Mouse (Mus musculus) heart, embryonic 15.5 days (tissue): ENCODE measurements around the gene Chrm3. TPM values are rescaled to one million over a fixed set of nuclear protein-coding genes. Genes with fewer than 3 reads are reported as not detected.

Source experiments
- ATAC-seq: fragments of 200-750 bp; cut with Nextera tagmentation; replicated peaks from 2 replicates; pipeline ENCODE4 v1.8.0; 2017; ENCODE audit warnings: low read depth, moderate TSS enrichment; ENCODE audit not compliant: insufficient number of reproducible peaks, insufficient read depth, low FRiP score
- H3K27ac ChIP-seq: fragments of 300-500 bp; sonication (generic); 2 replicates; pipeline ENCODE4 v1.5.1; 2015; ENCODE audit warnings: mild to moderate bottlenecking, inconsistent platforms
- H3K27me3 ChIP-seq: fragments of 300-500 bp; sonication (generic); 2 replicates; pipeline ENCODE4 v1.6.1; 2015; ENCODE audit warnings: inconsistent platforms
- H3K36me3 ChIP-seq: fragments of 300-500 bp; sonication (generic); 2 replicates; pipeline ENCODE4 v1.6.1; 2015; ENCODE audit warnings: mild to moderate bottlenecking, inconsistent platforms
- H3K4me1 ChIP-seq: fragments of 300-500 bp; sonication (generic); replicated peaks from 2 replicates; pipeline ENCODE4 v1.6.1; 2015; ENCODE audit warnings: inconsistent platforms
- H3K4me2 ChIP-seq: fragments of 300-500 bp; sonication (generic); 2 replicates; pipeline ENCODE4 v1.6.1; 2015; ENCODE audit warnings: inconsistent platforms, mild to moderate bottlenecking, moderate library complexity
- H3K4me3 ChIP-seq: fragments of 300-500 bp; sonication (generic); 2 replicates; pipeline ENCODE4 v1.5.1; 2015; ENCODE audit warnings: mild to moderate bottlenecking, inconsistent platforms
- H3K9ac ChIP-seq: fragments of 300-500 bp; sonication (generic); 2 replicates; pipeline ENCODE4 v1.6.1; 2015; ENCODE audit warnings: mild to moderate bottlenecking, inconsistent platforms
- H3K9me3 ChIP-seq: fragments of 300-500 bp; sonication (generic); replicated peaks from 2 replicates; pipeline ENCODE4 v1.6.1; 2016; ENCODE audit warnings: inconsistent platforms
- WGBS: fragments of 180-500 bp; shearing (Covaris S2); methylation state at CpG from one replicate; pipeline ENCODE4 v1.1.7; 2015; ENCODE audit warnings: mixed read lengths; 5-methylcytosine and 5-hydroxymethylcytosine counted together
- polyA plus RNA-seq: library from polyadenylated mRNA; unstranded; fragments of >200 nt; fragmentation: Nextera tagmentation; extraction: Ambion mirVana; gene quantifications from 2 replicates; pipeline ENCODE4 v1.2.1, GENCODE M21; 2015

The Chrm3 gene
- polyA plus RNA-seq, 1 experiment from 2014 or later: 0.52 TPM

GRCm38 (mm10) chr13:9912697-9913096 is 447.9 kb downstream of the Chrm3 start:
- no peaks in the 10 kb centered on the region for H3K9me3 ChIP-seq
- H3K36me3 ChIP-seq: no peaks in the 10 kb centered on the region
- H3K27ac ChIP-seq: no peak overlapping the region
- H3K9ac ChIP-seq: no peak overlapping the region
- no peaks in the 10 kb centered on the region for H3K27me3 ChIP-seq
- H3K4me2 ChIP-seq: no peak overlapping the region
- 81% methylated on average over 4 of the region's 4 CpGs for WGBS
- H3K4me3 ChIP-seq: no peak overlapping the region
- no peak for ATAC-seq
- H3K4me1 ChIP-seq: no peaks in the 10 kb centered on the region

- WGBS: 48% methylated on average over 2 of the region's 2 CpGs
- ATAC-seq: no peak
Measured at GRCm38 (mm10) chr13:9908707-9909106, 451.9 kb downstream of the Chrm3 start.

GRCm38 (mm10) chr13:9907202-9907601 is 453.4 kb downstream of the Chrm3 start:
- H3K36me3 ChIP-seq: no peaks in the 10 kb centered on the region
- H3K4me2 ChIP-seq: no peak overlapping the region
- no peaks in the 10 kb centered on the region for H3K9me3 ChIP-seq
- no peaks in the 10 kb centered on the region for H3K4me1 ChIP-seq
- H3K4me3 ChIP-seq: no peak overlapping the region
- peak; percentile 58; the same call in 1 of the 2 replicates for ATAC-seq
- no peak overlapping the region for H3K27ac ChIP-seq
- H3K27me3 ChIP-seq: no peaks in the 10 kb centered on the region
- WGBS: 64% methylated on average over 3 of the region's 3 CpGs
- H3K9ac ChIP-seq: no peak overlapping the region

More at GRCm38 (mm10) chr13:9908707-9909106, 451.9 kb downstream of the Chrm3 start:
- H3K4me3 ChIP-seq: no peak overlapping the region
- H3K27me3 ChIP-seq: no peaks in the 10 kb centered on the region
- no peak overlapping the region for H3K27ac ChIP-seq
- H3K9me3 ChIP-seq: no peaks in the 10 kb centered on the region
- H3K4me2 ChIP-seq: no peak overlapping the region
- H3K9ac ChIP-seq: no peak overlapping the region
- no peaks in the 10 kb centered on the region for H3K36me3 ChIP-seq
- no peaks in the 10 kb centered on the region for H3K4me1 ChIP-seq

GRCm38 (mm10) chr13:9904455-9904854 is 456.2 kb downstream of the Chrm3 start:
- ATAC-seq: no peak
- Histone ChIP-seq H3K9me3 (no peaks in the 10 kb centered on the region), H3K9ac (no peak overlapping the region), H3K4me2 (no peak overlapping the region), H3K4me1 (no peaks in the 10 kb centered on the region), H3K36me3 (no peaks in the 10 kb centered on the region), H3K27ac (no peak overlapping the region), H3K4me3 (no peak overlapping the region), H3K27me3 (no peaks in the 10 kb centered on the region)

- ATAC-seq: no peak
- Histone ChIP-seq H3K4me3 (no peak overlapping the region), H3K4me1 (no peaks in the 10 kb centered on the region), H3K9ac (no peak overlapping the region), H3K4me2 (no peak overlapping the region), H3K36me3 (no peaks in the 10 kb centered on the region), H3K27me3 (no peaks in the 10 kb centered on the region), H3K9me3 (no peaks in the 10 kb centered on the region), H3K27ac (no peak overlapping the region)
- 68% methylated on average over 5 of the region's 5 CpGs for WGBS
Measured at GRCm38 (mm10) chr13:9900653-9901385, 459.8 kb downstream of the Chrm3 start.

GRCm38 (mm10) chr13:9898664-9899369 is 461.8 kb downstream of the Chrm3 start:
- no peaks in the 10 kb centered on the region for H3K4me1 ChIP-seq
- no peak overlapping the region for H3K27ac ChIP-seq
- H3K4me3 ChIP-seq: no peak overlapping the region
- no peaks in the 10 kb centered on the region for H3K36me3 ChIP-seq
- no peak overlapping the region for H3K9ac ChIP-seq
- no peak for ATAC-seq
- no peaks in the 10 kb centered on the region for H3K9me3 ChIP-seq
- H3K27me3 ChIP-seq: no peaks in the 10 kb centered on the region
- 81% methylated on average over 3 of the region's 3 CpGs for WGBS
- no peak overlapping the region for H3K4me2 ChIP-seq

GRCm38 (mm10) chr13:9897231-9897630 is 463.4 kb downstream of the Chrm3 start:
- no peak overlapping the region for H3K9ac ChIP-seq
- H3K4me1 ChIP-seq: no peaks in the 10 kb centered on the region
- H3K4me3 ChIP-seq: no peak overlapping the region
- H3K36me3 ChIP-seq: no peaks in the 10 kb centered on the region
- H3K4me2 ChIP-seq: no peak overlapping the region
- no peak overlapping the region for H3K27ac ChIP-seq
- H3K9me3 ChIP-seq: no peaks in the 10 kb centered on the region
- 16% methylated on average over 1 of the region's 1 CpGs for WGBS
- ATAC-seq: no peak
- no peaks in the 10 kb centered on the region for H3K27me3 ChIP-seq

- no peak overlapping the region for H3K4me2 ChIP-seq
- H3K9ac ChIP-seq: no peak overlapping the region
- H3K36me3 ChIP-seq: no peaks in the 10 kb centered on the region
- 74% methylated on average over 11 of the region's 11 CpGs for WGBS
- no peak overlapping the region for H3K4me3 ChIP-seq
- no peaks in the 10 kb centered on the region for H3K27me3 ChIP-seq
- no peaks in the 10 kb centered on the region for H3K4me1 ChIP-seq
- H3K27ac ChIP-seq: no peak overlapping the region
- no peak for ATAC-seq
- H3K9me3 ChIP-seq: no peaks in the 10 kb centered on the region
Measured at GRCm38 (mm10) chr13:9895045-9895625, 465.5 kb downstream of the Chrm3 start.

GRCm38 (mm10) chr13:9891088-9891487 is 469.6 kb downstream of the Chrm3 start:
- no peak for ATAC-seq
- no peaks in the 10 kb centered on the region for H3K36me3 ChIP-seq
- WGBS: 73% methylated on average over 1 of the region's 1 CpGs

GRCm38 (mm10) chr13:9890460-9890859 is 470.2 kb downstream of the Chrm3 start:
- Histone ChIP-seq H3K4me2 (no peak overlapping the region), H3K9me3 (no peaks in the 10 kb centered on the region), H3K4me1 (peaks cover 5% of the 10 kb centered on the region), H3K27me3 (no peaks in the 10 kb centered on the region), H3K36me3 (no peaks in the 10 kb centered on the region), H3K4me3 (no peak overlapping the region), H3K9ac (no peak overlapping the region), H3K27ac (no peak overlapping the region)
- 51% methylated on average over 5 of the region's 5 CpGs for WGBS
- ATAC-seq: no peak

More at GRCm38 (mm10) chr13:9891088-9891487, 469.6 kb downstream of the Chrm3 start:
- H3K27ac ChIP-seq: no peak overlapping the region
- H3K4me2 ChIP-seq: no peak overlapping the region
- H3K4me1 ChIP-seq: peaks cover 5% of the 10 kb centered on the region
- no peaks in the 10 kb centered on the region for H3K9me3 ChIP-seq
- H3K9ac ChIP-seq: no peak overlapping the region
- H3K4me3 ChIP-seq: no peak overlapping the region
- H3K27me3 ChIP-seq: no peaks in the 10 kb centered on the region

GRCm38 (mm10) chr13:9889954-9890353 is 470.7 kb downstream of the Chrm3 start:
- ATAC-seq: no peak
- H3K27ac ChIP-seq: no peak overlapping the region
- WGBS: 48% methylated on average over 1 of the region's 1 CpGs
- no peak overlapping the region for H3K4me3 ChIP-seq
- H3K36me3 ChIP-seq: no peaks in the 10 kb centered on the region
- H3K9ac ChIP-seq: no peak overlapping the region
- H3K27me3 ChIP-seq: no peaks in the 10 kb centered on the region
- no peaks in the 10 kb centered on the region for H3K9me3 ChIP-seq
- no peak overlapping the region for H3K4me2 ChIP-seq
- peaks cover 5% of the 10 kb centered on the region for H3K4me1 ChIP-seq
